Mouse (Mus musculus) neural tube, embryonic 13.5 days (tissue): ENCODE measurements around the gene Hepacam. TPM values are rescaled to one million over a fixed set of nuclear protein-coding genes. Genes with fewer than 3 reads are reported as not detected.
A peak's percentile ranks its signal among the peaks of the same experiment; 100 is the strongest.

Experiments
- ATAC-seq: fragments of 200-750 bp; cut with Nextera tagmentation; 2 replicates; pipeline ENCODE4 v1.8.0; 2017; ENCODE audit warnings: low read depth, mild to moderate bottlenecking, moderate TSS enrichment, moderate library complexity
- H3K27ac ChIP-seq: fragments of 300-500 bp; sonication (generic); replicated peaks from 2 replicates; pipeline ENCODE4 v1.5.1; 2015; ENCODE audit warnings: moderate library complexity, mild to moderate bottlenecking, inconsistent platforms
- H3K27me3 ChIP-seq: fragments of 300-500 bp; sonication (generic); 2 replicates; pipeline ENCODE4 v1.6.1; 2015; ENCODE audit warnings: mild to moderate bottlenecking, inconsistent platforms
- H3K36me3 ChIP-seq: fragments of 300-500 bp; sonication (generic); 2 replicates; pipeline ENCODE4 v1.6.1; 2015; ENCODE audit warnings: mild to moderate bottlenecking, inconsistent platforms
- H3K4me1 ChIP-seq: fragments of 300-500 bp; sonication (generic); replicated peaks from 2 replicates; pipeline ENCODE4 v1.6.1; 2015; ENCODE audit warnings: inconsistent platforms
- H3K4me2 ChIP-seq: fragments of 300-500 bp; sonication (generic); 2 replicates; pipeline ENCODE4 v1.6.1; 2015; ENCODE audit warnings: inconsistent platforms, mild to moderate bottlenecking, moderate library complexity
- H3K4me3 ChIP-seq: fragments of 300-500 bp; sonication (generic); 2 replicates; pipeline ENCODE4 v1.5.1; 2015; ENCODE audit warnings: mild to moderate bottlenecking, inconsistent platforms
- H3K9ac ChIP-seq: fragments of 300-500 bp; sonication (generic); 2 replicates; pipeline ENCODE4 v1.6.1; 2015; ENCODE audit warnings: moderate library complexity, mild to moderate bottlenecking, inconsistent platforms
- H3K9me3 ChIP-seq: fragments of 300-500 bp; sonication (generic); 2 replicates; pipeline ENCODE4 v1.6.1; 2016; ENCODE audit warnings: inconsistent platforms
- WGBS: fragments of 180-500 bp; shearing (Covaris S2); methylation state at CpG from one replicate; pipeline ENCODE4 v1.1.7; 2015; 5-methylcytosine and 5-hydroxymethylcytosine counted together
- polyA plus RNA-seq: library from polyadenylated mRNA; unstranded; fragments of >200 nt; fragmentation: Nextera tagmentation; extraction: Ambion mirVana; gene quantifications from 2 replicates; pipeline ENCODE4 v1.2.1, GENCODE M21; 2015

Hepacam gene
- polyA plus RNA-seq: 6.7 and 6.9 TPM in 2 replicates

GRCm38 (mm10) chr9:37367301-37368080 lies at the start of gene Hepacam:
Hepacam (plus strand) TSS chr9:37367351.
- Histone ChIP-seq H3K36me3 (no peaks in the 10 kb centered on the region), H3K4me1 (no peaks in the 10 kb centered on the region), H3K27me3 (no peaks in the 10 kb centered on the region), H3K27ac (peak within 1 kb of the TSS; percentile 76), H3K4me3 (peak within 1 kb of the TSS; percentile 13; the same call in 1 of the 2 replicates), H3K4me2 (no peak within 1 kb of the TSS), H3K9me3 (no peaks in the 10 kb centered on the region), H3K9ac (no peak within 1 kb of the TSS)
- 75% methylated on average over 17 of the region's 17 CpGs for WGBS
- ATAC-seq: peak; percentile 53

GRCm38 (mm10) chr9:37329456-37329855 lies 37.7 kb upstream of the Hepacam start:
- Histone ChIP-seq H3K9ac (no peak overlapping the region), H3K4me1 (no peaks in the 10 kb centered on the region), H3K4me3 (no peak overlapping the region), H3K36me3 (no peaks in the 10 kb centered on the region), H3K4me2 (no peak overlapping the region), H3K27ac (no peak overlapping the region), H3K27me3 (no peaks in the 10 kb centered on the region), H3K9me3 (no peaks in the 10 kb centered on the region)
- 43% methylated on average over 3 of the region's 3 CpGs for WGBS
- no peak for ATAC-seq

GRCm38 (mm10) chr9:37345406-37345805 lies 21.7 kb upstream of the Hepacam start:
- Histone ChIP-seq H3K27me3 (no peaks in the 10 kb centered on the region), H3K27ac (no peak overlapping the region), H3K36me3 (peaks cover 13% of the 10 kb centered on the region; the same call in 1 of the 2 replicates), H3K9ac (no peak overlapping the region), H3K4me2 (no peak overlapping the region), H3K9me3 (no peaks in the 10 kb centered on the region), H3K4me1 (peaks cover 15% of the 10 kb centered on the region), H3K4me3 (no peak overlapping the region)
- ATAC-seq: no peak
- WGBS: 88% methylated on average over 3 of the region's 3 CpGs

- H3K27ac ChIP-seq: peak overlapping the region; percentile 90
- H3K4me1 ChIP-seq: peaks cover 15% of the 10 kb centered on the region
- 26% methylated on average over 12 of the region's 12 CpGs for WGBS
- H3K4me3 ChIP-seq: peak overlapping the region; percentile 83
- H3K9ac ChIP-seq: peak overlapping the region; percentile 90
- H3K27me3 ChIP-seq: no peaks in the 10 kb centered on the region
- ATAC-seq: peak; percentile 15; the same call in 1 of the 2 replicates
- no peaks in the 10 kb centered on the region for H3K9me3 ChIP-seq
- peak overlapping the region; percentile 89 for H3K4me2 ChIP-seq
- H3K36me3 ChIP-seq: peaks cover 7% of the 10 kb centered on the region; the same call in 1 of the 2 replicates
Observed at GRCm38 (mm10) chr9:37347184-37347987, 19.8 kb upstream of the Hepacam start.

GRCm38 (mm10) chr9:37347988-37348642 lies 19.0 kb upstream of the Hepacam start, which contains the start of gene Ccdc15:
Ccdc15 (minus strand) TSS chr9:37348432.
- Histone ChIP-seq H3K36me3 (peaks cover 5% of the 10 kb centered on the region; the same call in 1 of the 2 replicates), H3K4me2 (peak within 1 kb of the TSS; percentile 89), H3K4me1 (peaks cover 15% of the 10 kb centered on the region), H3K9ac (peak within 1 kb of the TSS; percentile 90), H3K4me3 (peak within 1 kb of the TSS; percentile 83), H3K9me3 (no peaks in the 10 kb centered on the region), H3K27ac (peak within 1 kb of the TSS; percentile 90), H3K27me3 (no peaks in the 10 kb centered on the region)
- under 1% methylated on average over 41 of the region's 41 CpGs for WGBS
- peak; percentile 99 for ATAC-seq

- H3K9ac ChIP-seq: peak overlapping the region; percentile 90
- H3K9me3 ChIP-seq: no peaks in the 10 kb centered on the region
- 0 out of 2 replicates have a peak, but pooled peaks have one; percentile 1 for ATAC-seq
- H3K4me1 ChIP-seq: peaks cover 15% of the 10 kb centered on the region
- H3K27ac ChIP-seq: peak overlapping the region; percentile 90; the same call in 1 of the 2 replicates
- peaks cover under 1% of the 10 kb centered on the region; the same call in 1 of the 2 replicates for H3K36me3 ChIP-seq
- peak overlapping the region; percentile 89 for H3K4me2 ChIP-seq
- 87% methylated on average over 3 of the region's 3 CpGs for WGBS
- peak overlapping the region; percentile 83 for H3K4me3 ChIP-seq
- H3K27me3 ChIP-seq: no peaks in the 10 kb centered on the region
Observed at GRCm38 (mm10) chr9:37349050-37349449, 18.1 kb upstream of the Hepacam start.

GRCm38 (mm10) chr9:37351266-37351665 lies 15.9 kb upstream of the Hepacam start:
- H3K4me2 ChIP-seq: no peak overlapping the region
- no peak for ATAC-seq
- H3K4me3 ChIP-seq: no peak overlapping the region
- H3K9ac ChIP-seq: no peak overlapping the region
- no peaks in the 10 kb centered on the region for H3K36me3 ChIP-seq
- H3K9me3 ChIP-seq: no peaks in the 10 kb centered on the region
- H3K27me3 ChIP-seq: no peaks in the 10 kb centered on the region
- no peak overlapping the region for H3K27ac ChIP-seq
- WGBS: 55% methylated on average over 2 of the region's 2 CpGs
- peaks cover 15% of the 10 kb centered on the region for H3K4me1 ChIP-seq

- H3K9ac ChIP-seq: no peak overlapping the region
- no peak overlapping the region for H3K4me3 ChIP-seq
- no peaks in the 10 kb centered on the region for H3K27me3 ChIP-seq
- H3K36me3 ChIP-seq: no peaks in the 10 kb centered on the region
- WGBS: 85% methylated on average over 1 of the region's 1 CpGs
- peaks cover 3% of the 10 kb centered on the region for H3K4me1 ChIP-seq
- no peaks in the 10 kb centered on the region for H3K9me3 ChIP-seq
- no peak overlapping the region for H3K27ac ChIP-seq
- no peak overlapping the region for H3K4me2 ChIP-seq
- no peak for ATAC-seq
Observed at GRCm38 (mm10) chr9:37354485-37354884, 12.7 kb upstream of the Hepacam start.

- peak; percentile 88 for ATAC-seq
- Histone ChIP-seq H3K27me3 (no peaks in the 10 kb centered on the region), H3K27ac (peak overlapping the region; percentile 84), H3K9me3 (no peaks in the 10 kb centered on the region), H3K4me2 (no peak overlapping the region), H3K4me1 (peaks cover 17% of the 10 kb centered on the region), H3K4me3 (no peak overlapping the region), H3K36me3 (no peaks in the 10 kb centered on the region), H3K9ac (no peak overlapping the region)
- WGBS: 40% methylated on average over 7 of the region's 7 CpGs
Observed at GRCm38 (mm10) chr9:37358713-37359330, 8.3 kb upstream of the Hepacam start.

- H3K9me3 ChIP-seq: no peaks in the 10 kb centered on the region
- H3K4me2 ChIP-seq: no peak overlapping the region
- 22% methylated on average over 6 of the region's 6 CpGs for WGBS
- no peak overlapping the region for H3K4me3 ChIP-seq
- no peaks in the 10 kb centered on the region for H3K27me3 ChIP-seq
- H3K4me1 ChIP-seq: peaks cover 17% of the 10 kb centered on the region
- H3K36me3 ChIP-seq: no peaks in the 10 kb centered on the region
- peak overlapping the region; percentile 84 for H3K27ac ChIP-seq
- H3K9ac ChIP-seq: no peak overlapping the region
- peak; percentile 68 for ATAC-seq
Observed at GRCm38 (mm10) chr9:37359331-37360220, 7.6 kb upstream of the Hepacam start.

- no peak overlapping the region for H3K4me3 ChIP-seq
- no peak for ATAC-seq
- H3K9ac ChIP-seq: no peak overlapping the region
- H3K27ac ChIP-seq: no peak overlapping the region
- H3K4me2 ChIP-seq: no peak overlapping the region
- H3K27me3 ChIP-seq: no peaks in the 10 kb centered on the region
- no peaks in the 10 kb centered on the region for H3K36me3 ChIP-seq
- peaks cover 17% of the 10 kb centered on the region for H3K4me1 ChIP-seq
- no peaks in the 10 kb centered on the region for H3K9me3 ChIP-seq
Observed at GRCm38 (mm10) chr9:37362084-37362483, 5.1 kb upstream of the Hepacam start.
